Mouse (Mus musculus) myocyte (in vitro differentiated cells): ENCODE data around the gene Gm47429. TPM values are rescaled to one million over a fixed set of nuclear protein-coding genes. Genes with fewer than 3 reads are reported as not detected.
"Not testable (repeated sequence)": the region's sequence is repeated elsewhere in the genome, so short reads cannot be mapped to it uniquely, and the experiment has no call there.

Experiments used
- H3K27me3 ChIP-seq: one replicate; pipeline ENCODE4 v1.6.1; 2011; ENCODE audit not compliant: control insufficient read depth, insufficient read depth, insufficient read length
- H3K36me3 ChIP-seq: one replicate; pipeline ENCODE4 v1.6.1; 2011; ENCODE audit not compliant: control insufficient read depth, insufficient read depth
- H3K4me2 ChIP-seq: one replicate; pipeline ENCODE4 v1.6.1; 2011; ENCODE audit warnings: low read depth, control low read depth
- H3K4me3 ChIP-seq: one replicate; pipeline ENCODE4 v1.5.1; 2011; ENCODE audit warnings: mild to moderate bottlenecking, control low read depth, moderate library complexity
- H3K79me2 ChIP-seq: one replicate; pipeline ENCODE4 v1.6.1; 2011; ENCODE audit not compliant: control insufficient read depth, insufficient read depth
- H3ac ChIP-seq: one replicate; pipeline ENCODE4 v1.6.1; 2011; ENCODE audit not compliant: control insufficient read depth, insufficient read length
- CEBPB ChIP-seq: IDR thresholded peaks from 2 replicates; pipeline ENCODE4 v1.6.1; 2011; ENCODE audit warnings: mild to moderate bottlenecking, moderate library complexity; ENCODE audit not compliant: poor library complexity, insufficient read depth, severe bottlenecking
- E2F4 ChIP-seq: IDR thresholded peaks from one replicate; pipeline ENCODE4 v1.6.1; 2011; ENCODE audit warnings: mild to moderate bottlenecking, control low read depth, moderate library complexity; ENCODE audit not compliant: insufficient read depth
- MAX ChIP-seq: IDR thresholded peaks from one replicate; pipeline ENCODE4 v1.6.1; 2011; ENCODE audit warnings: low read depth, mild to moderate bottlenecking, control low read depth
- MYOD1 ChIP-seq, 3 experiments: IDR thresholded peaks; one replicate each; pipeline ENCODE4 v1.6.1; 2011; ENCODE audit warnings: control low read depth in 2 of 3, low read depth in 2 of 3, mild to moderate bottlenecking in 2 of 3, moderate library complexity in 1 of 3; ENCODE audit not compliant: insufficient read length in 2 of 3, control insufficient read depth in 1 of 3
- MYOG ChIP-seq, 3 experiments: IDR thresholded peaks; one replicate each; pipeline ENCODE4 v1.6.1; 2011; ENCODE audit warnings: control low read depth in 2 of 3, low read depth in 2 of 3, mild to moderate bottlenecking in 2 of 3; ENCODE audit not compliant: insufficient read length in 2 of 3, control insufficient read depth in 1 of 3, insufficient read depth in 1 of 3
- POLR2A ChIP-seq: IDR thresholded peaks from one replicate; pipeline ENCODE4 v1.6.1; 2011; ENCODE audit warnings: low read depth, mild to moderate bottlenecking, control low read depth, moderate library complexity; ENCODE audit not compliant: insufficient read length
- POLR2AphosphoS2 ChIP-seq: IDR thresholded peaks from one replicate; pipeline ENCODE4 v1.6.1; 2011; ENCODE audit warnings: low read depth, control low read depth; ENCODE audit not compliant: insufficient read length
- REST ChIP-seq: IDR thresholded peaks from one replicate; pipeline ENCODE4 v1.6.1; 2011; ENCODE audit warnings: mild to moderate bottlenecking, control low read depth, moderate library complexity; ENCODE audit not compliant: insufficient read depth, insufficient read length
- SRF ChIP-seq: IDR thresholded peaks from one replicate; pipeline ENCODE4 v1.6.1; 2011; ENCODE audit warnings: low read depth; ENCODE audit not compliant: control insufficient read depth, insufficient read length
- TCF12 ChIP-seq: IDR thresholded peaks from one replicate; pipeline ENCODE4 v1.6.1; 2011; ENCODE audit warnings: mild to moderate bottlenecking, control low read depth; ENCODE audit not compliant: poor library complexity, insufficient read depth, severe bottlenecking
- TCF3 ChIP-seq: IDR thresholded peaks from one replicate; pipeline ENCODE4 v1.6.1; 2011; ENCODE audit warnings: low read depth, control low read depth; ENCODE audit not compliant: insufficient read length
- USF1 ChIP-seq: IDR thresholded peaks from one replicate; pipeline ENCODE4 v1.6.1; 2011; ENCODE audit warnings: low read depth, mild to moderate bottlenecking, control low read depth, moderate library complexity
- polyA plus RNA-seq: library from polyadenylated mRNA; unstranded; fragments of >200 nt; fragmentation: generic; extraction: Trizol; gene quantifications from one replicate; pipeline ENCODE4 v1.2.1, GENCODE M21; 2012; ENCODE audit warnings: missing spikeins

Gene Gm47429
- polyA plus RNA-seq = not detected

- no peak for TF ChIP-seq TCF3
- no peak for TF ChIP-seq E2F4
- TF ChIP-seq USF1 = no peak
- no peak for TF ChIP-seq MAX
- no peak for TF ChIP-seq SRF
- TF ChIP-seq REST = no peak
- H3K4me2 ChIP-seq = no peak within 1 kb of the TSS
- no peak within 1 kb of the TSS for H3ac ChIP-seq
- H3K27me3 ChIP-seq = no peaks in the 10 kb centered on the region
- H3K79me2 ChIP-seq = no peaks in the 10 kb centered on the region
- no peak within 1 kb of the TSS for H3K4me3 ChIP-seq
- H3K36me3 ChIP-seq = no peaks in the 10 kb centered on the region
These were observed at the start of gene Gm47429 for GRCm38 (mm10) chr13:50443812-50444211. TSS of gene Gm47429 (minus strand) at chr13:50443912.

- H3ac ChIP-seq, H3K27me3 ChIP-seq, H3K36me3 ChIP-seq, H3K79me2 ChIP-seq, H3K4me3 ChIP-seq, H3K4me2 ChIP-seq: not testable (repeated sequence)
These were observed 44.8 kb upstream of the Gm47429 start for GRCm38 (mm10) chr13:50488510-50488909.

- TF ChIP-seq MYOD1 (IDR thresholded peaks at IDR 0.05; ENCODE audit: control insufficient read depth in 1 of 3, insufficient read length in 2 of 3, low read depth in 2 of 3) (no peak), POLR2A (no peak), MYOG (IDR thresholded peaks at IDR 0.05; ENCODE audit: control insufficient read depth in 1 of 3, insufficient read depth in 1 of 3, insufficient read length in 2 of 3, low read depth in 2 of 3) (no peak), E2F4 (no peak), CEBPB (no peak), MAX (no peak), TCF12 (no peak), SRF (no peak), POLR2AphosphoS2 (no peak), TCF3 (no peak), USF1 (no peak), REST (no peak)
- Histone ChIP-seq H3K79me2 (no peaks in the 10 kb centered on the region), H3K27me3 (no peaks in the 10 kb centered on the region), H3K4me2 (no peak within 1 kb of the TSS), H3K4me3 (no peak within 1 kb of the TSS), H3ac (no peak within 1 kb of the TSS), H3K36me3 (no peaks in the 10 kb centered on the region)
These were observed 23.3 kb upstream of the Gm47429 start, which contains the start of gene Nutm2 for GRCm38 (mm10) chr13:50467007-50467406. TSS of gene Nutm2 (plus strand) at chr13:50467307.

GRCm38 (mm10) chr13:50464621-50465562 is 21.2 kb upstream of the Gm47429 start:
- TF ChIP-seq MAX (no peak), MYOG (IDR thresholded peaks at IDR 0.05; ENCODE audit: control insufficient read depth in 1 of 3, insufficient read depth in 1 of 3, insufficient read length in 2 of 3, low read depth in 2 of 3) (no peak), CEBPB (no peak), TCF3 (no peak), POLR2A (no peak), USF1 (no peak), TCF12 (no peak), POLR2AphosphoS2 (no peak), E2F4 (no peak), REST (no peak), MYOD1 (IDR thresholded peaks at IDR 0.05; ENCODE audit: control insufficient read depth in 1 of 3, insufficient read length in 2 of 3, low read depth in 2 of 3) (no peak), SRF (no peak)
- Histone ChIP-seq H3K4me2 (no peak overlapping the region), H3ac (no peak overlapping the region), H3K36me3 (no peaks in the 10 kb centered on the region), H3K27me3 (no peaks in the 10 kb centered on the region), H3K79me2 (no peaks in the 10 kb centered on the region), H3K4me3 (no peak overlapping the region)

- H3K79me2 ChIP-seq, H3ac ChIP-seq, H3K27me3 ChIP-seq, H3K36me3 ChIP-seq, H3K4me3 ChIP-seq, H3K4me2 ChIP-seq: not testable (repeated sequence)
These were observed 16.7 kb upstream of the Gm47429 start for GRCm38 (mm10) chr13:50460433-50460832.
